Mouse (Mus musculus) heart, adult 9 months (tissue): ENCODE results near the gene Gm7138.
"Not testable (repeated sequence)": the region's sequence is repeated elsewhere in the genome, so short reads cannot be mapped to it uniquely, and the experiment has no call there.

ENCODE experiments used
- DNase-seq, 2 experiments: peaks; one replicate each; pipeline ENCODE4 v3.0.0; 2022; ENCODE audit warnings: low spot score in 2 of 2

Gene Gm7138

GRCm38 (mm10) chr10:77750686-77751085 is 26.1 kb downstream of the Gm7138 start:
- DNase-seq: not testable (repeated sequence)

- DNase-seq: not testable (repeated sequence)
Observed at GRCm38 (mm10) chr10:77741924-77742688, 34.6 kb downstream of the Gm7138 start, which contains the start of gene Gm18596. Gm18596 (minus strand) TSS chr10:77742638.

GRCm38 (mm10) chr10:77738929-77739328 is 37.8 kb downstream of the Gm7138 start:
- DNase-seq: no peak

GRCm38 (mm10) chr10:77735928-77736327 is 40.8 kb downstream of the Gm7138 start:
- DNase-seq: no peak

- no peak for DNase-seq
Observed at GRCm38 (mm10) chr10:77729241-77729640, 47.5 kb downstream of the Gm7138 start.

GRCm38 (mm10) chr10:77728280-77728679 is 48.5 kb downstream of the Gm7138 start:
- no peak for DNase-seq
